Mouse (Mus musculus): ENCODE data around the gene Zfp986.
"Not testable (repeated sequence)": the region's sequence is repeated elsewhere in the genome, so short reads cannot be mapped to it uniquely, and the experiment has no call there.

Gene Zfp986

GRCm38 (mm10) chr4:145868494-145868893 lies at the start of gene Zfp986:
Gene Zfp986, plus strand, starts transcription at chr4:145868794.
- DNase-seq (ENCODE audit: low read depth, low spot score), result not testable (repeated sequence)

DNA sequence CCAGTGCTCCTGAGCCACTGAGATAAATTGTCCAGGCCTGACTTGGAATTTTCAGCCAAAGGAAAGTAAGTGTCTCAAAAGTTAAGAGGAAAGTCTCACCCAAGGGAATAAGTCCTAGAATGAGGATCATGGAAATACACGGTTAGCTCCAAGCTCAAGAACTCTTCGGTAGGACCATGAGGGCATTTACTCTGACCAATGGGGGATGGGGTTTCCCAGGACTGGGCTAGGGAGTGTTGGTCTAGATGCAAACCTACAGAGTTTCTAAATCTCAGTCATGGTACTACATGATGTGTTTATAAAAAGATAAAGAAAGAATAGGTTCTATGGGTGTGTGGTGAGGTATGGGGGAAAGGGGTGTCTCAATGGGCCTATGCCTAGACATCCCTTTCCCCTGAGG lies 48.6 kb upstream of the Zfp986 start:
- not testable (repeated sequence) for DNase-seq (ENCODE audit: low read depth, low spot score)

GRCm38 (mm10) chr4:145825606-145826005 lies 43.0 kb upstream of the Zfp986 start:
- DNase-seq (ENCODE audit: low read depth, low spot score), result not testable (repeated sequence)

DNA sequence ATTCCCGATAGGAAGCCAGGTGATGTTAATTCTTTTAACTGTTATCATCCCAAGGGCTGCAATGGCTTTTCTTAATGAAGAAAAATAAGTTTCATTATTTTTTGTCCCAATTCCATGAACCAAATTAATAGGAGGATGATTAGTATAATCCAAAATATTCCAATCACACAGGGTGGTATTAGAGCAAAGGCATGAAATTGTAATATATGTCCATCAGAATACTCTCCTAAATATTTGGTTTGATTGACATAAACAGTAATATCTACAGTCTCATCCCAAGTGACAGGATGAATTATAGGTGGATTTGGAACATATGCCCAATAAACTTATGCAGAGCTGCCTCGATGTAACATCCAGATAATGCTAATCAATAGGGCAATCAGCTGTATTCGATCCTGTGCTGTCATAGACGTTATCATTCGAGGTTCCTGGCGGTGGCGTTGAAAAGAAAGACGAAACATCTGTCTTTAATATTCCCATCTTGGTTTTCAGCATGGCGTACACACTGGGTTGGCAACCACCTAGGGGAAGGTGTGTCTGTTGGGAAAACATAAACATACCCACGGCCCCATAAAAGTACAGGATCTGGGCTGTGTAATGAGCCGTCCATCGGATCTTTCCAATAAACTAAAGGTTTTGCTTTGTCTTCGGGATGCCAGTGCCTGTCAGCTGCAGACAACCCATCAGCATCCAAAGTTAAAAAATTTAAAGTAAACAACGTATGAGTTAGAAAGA lies 37.1 kb upstream of the Zfp986 start:
- not testable (repeated sequence) for DNase-seq (ENCODE audit: low read depth, low spot score)

DNA sequence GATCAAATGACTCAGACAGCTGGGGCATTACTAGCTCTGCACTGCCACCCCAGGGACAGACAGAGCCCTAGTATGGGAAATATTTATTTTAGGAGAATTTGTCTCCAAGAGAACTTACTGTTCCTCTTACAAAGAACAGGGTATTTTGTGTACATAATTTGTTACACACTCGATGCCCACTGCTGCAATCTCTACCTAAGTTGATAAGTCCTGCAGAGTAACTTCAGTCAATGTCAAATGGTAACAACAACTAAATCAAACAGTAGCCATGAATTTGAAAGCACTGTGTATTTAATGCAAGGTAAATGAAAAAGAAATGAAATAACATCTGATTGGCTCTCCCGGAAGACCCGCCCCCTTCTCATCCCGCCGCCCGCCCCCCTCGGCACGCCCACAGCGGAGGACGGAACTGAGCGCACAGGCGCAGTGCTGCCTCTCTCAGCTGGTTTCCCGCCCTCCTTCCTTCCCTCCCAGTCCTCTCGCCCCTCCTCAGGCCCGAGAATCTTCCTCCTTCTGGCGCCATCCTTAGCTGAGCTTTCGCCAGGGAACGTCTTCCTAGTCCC lies 32.2 kb upstream of the Zfp986 start:
- DNase-seq (ENCODE audit: low read depth, low spot score), result not testable (repeated sequence)

GRCm38 (mm10) chr4:145836863-145837440 lies 31.6 kb upstream of the Zfp986 start:
- not testable (repeated sequence) for DNase-seq (ENCODE audit: low read depth, low spot score)

- DNase-seq (ENCODE audit: low read depth, low spot score), result not testable (repeated sequence)
These were observed 21.8 kb upstream of the Zfp986 start for GRCm38 (mm10) chr4:145846793-145847192.

GRCm38 (mm10) chr4:145848183-145848890 lies 20.3 kb upstream of the Zfp986 start:
- DNase-seq (ENCODE audit: low read depth, low spot score), result not testable (repeated sequence)

- not testable (repeated sequence) for DNase-seq (ENCODE audit: low read depth, low spot score)
These were observed 19.7 kb upstream of the Zfp986 start for GRCm38 (mm10) chr4:145848891-145849214.

GRCm38 (mm10) chr4:145851421-145851820 lies 17.2 kb upstream of the Zfp986 start:
- DNase-seq (ENCODE audit: low read depth, low spot score), result not testable (repeated sequence)

- DNase-seq (ENCODE audit: low read depth, low spot score), result not testable (repeated sequence)
These were observed 4.7 kb upstream of the Zfp986 start for GRCm38 (mm10) chr4:145863872-145864271.
